8 mouse cellular contexts compared by ENCODE assay signal in genomic region chr14:75828866-75829806, GRCm38 (mm10). TPM values are rescaled to one million over a fixed set of nuclear protein-coding genes. Genes with fewer than 3 reads are reported as not detected.
DNase-seq lines count a peak whose midpoint lies in the region; ATAC-seq and TF ChIP-seq lines count a peak whose summit lies in the region.

No protein-coding gene starts in this region.

- ATAC-seq in granulocyte monocyte progenitor cell, adult 5-6 weeks (replicated peaks; ENCODE audit: poor library complexity, severe bottlenecking) = peak; percentile 67
- no peak for ATAC-seq in intestine, postnatal 0 days

- WGBS in embryonic facial prominence, embryonic 10.5 days = 8% methylated on average over 32 of the region's 32 CpGs
- 7% methylated on average over 32 of the region's 32 CpGs for WGBS in intestine, postnatal 0 days
- 10% methylated on average over 32 of the region's 32 CpGs for WGBS in midbrain, embryonic 10.5 days

- H3K27me3 ChIP-seq in embryonic facial prominence, embryonic 10.5 days (replicated peaks; ENCODE audit: low read depth, poor library complexity, severe bottlenecking) = peaks cover 19% of the 10 kb centered on the region
- no peaks in the 10 kb centered on the region for H3K27me3 ChIP-seq in intestine, postnatal 0 days (replicated peaks; ENCODE audit: control insufficient read depth, insufficient read depth, low read length)
- peaks cover 24% of the 10 kb centered on the region for H3K27me3 ChIP-seq in midbrain, embryonic 10.5 days (ENCODE audit: low read depth, poor library complexity, severe bottlenecking)

- DNase-seq in adrenal gland, postnatal 10 days = peak; percentile 92
- peak; percentile 88 for DNase-seq in embryonic facial prominence, embryonic 10.5 days (ENCODE audit: low spot score)
- peak; percentile 83 to 90 for DNase-seq in left cerebral cortex, postnatal 36 days (ENCODE audit: low spot score in 2 of 2)
- peak; percentile 85 for DNase-seq in midbrain, embryonic 10.5 days (ENCODE audit: low spot score)
- DNase-seq in right cerebral cortex, postnatal 36 days (ENCODE audit: low spot score in 2 of 2) = peak; percentile 88 to 89
- DNase-seq in urinary bladder, postnatal 4 days (ENCODE audit: low spot score in 2 of 2) = peak; percentile 75 to 88

- TF ChIP-seq CTCF in intestine, postnatal 0 days (IDR thresholded peaks at IDR 0.05; ENCODE audit: low read depth) = peak; percentile 93

- H3K9me3 ChIP-seq in embryonic facial prominence, embryonic 10.5 days = no peaks in the 10 kb centered on the region
- H3K9me3 ChIP-seq in intestine, postnatal 0 days (ENCODE audit: control insufficient read depth) = no peaks in the 10 kb centered on the region
- no peaks in the 10 kb centered on the region for H3K9me3 ChIP-seq in midbrain, embryonic 10.5 days (replicated peaks)

- intact Hi-C loops in left cerebral cortex, postnatal 36 days (cut with DNase I) = loop anchor here (2.0 kb wide), 1 partner anchor 42 kb away; the partner anchor contains the start of gene Slc25a30

- H3K27ac ChIP-seq in embryonic facial prominence, embryonic 10.5 days (replicated peaks) = 0 out of 2 replicates have a peak overlapping the region, but pooled peaks have one; percentile 1
- no peak overlapping the region for H3K27ac ChIP-seq in intestine, postnatal 0 days (ENCODE audit: low read depth, low read length)
- H3K27ac ChIP-seq in midbrain, embryonic 10.5 days (replicated peaks) = no peak overlapping the region; the same call in 1 of the 2 replicates

- no peak overlapping the region for H3K9ac ChIP-seq in intestine, postnatal 0 days (ENCODE audit: low read depth, low read length)

- peaks cover 39% of the 10 kb centered on the region for H3K4me1 ChIP-seq in embryonic facial prominence, embryonic 10.5 days
- no peaks in the 10 kb centered on the region; the same call in 1 of the 2 replicates for H3K4me1 ChIP-seq in intestine, postnatal 0 days (replicated peaks; ENCODE audit: control insufficient read depth, insufficient read depth, low read length)
- peaks cover 32% of the 10 kb centered on the region for H3K4me1 ChIP-seq in midbrain, embryonic 10.5 days

- peak overlapping the region; percentile 53 for H3K4me3 ChIP-seq in embryonic facial prominence, embryonic 10.5 days
- peak overlapping the region; percentile 17 for H3K4me3 ChIP-seq in intestine, postnatal 0 days (ENCODE audit: low read depth, low read length)
- peak overlapping the region; percentile 49 for H3K4me3 ChIP-seq in midbrain, embryonic 10.5 days

- no peaks in the 10 kb centered on the region for H3K36me3 ChIP-seq in embryonic facial prominence, embryonic 10.5 days (replicated peaks)
- H3K36me3 ChIP-seq in intestine, postnatal 0 days (ENCODE audit: control insufficient read depth, insufficient read depth) = no peaks in the 10 kb centered on the region
- H3K36me3 ChIP-seq in midbrain, embryonic 10.5 days = no peaks in the 10 kb centered on the region

- peak overlapping the region; percentile 55 for H3K4me2 ChIP-seq in intestine, postnatal 0 days (replicated peaks; ENCODE audit: low read depth)

RNA-seq across cellular contexts. Expression of gene Tpt1, which starts 15.8 kb away (rescaled TPM):
- total RNA-seq in adrenal gland, postnatal 10 days (2021) = 1,000 to 10,000 TPM; 3,217 to 3,266 TPM
- polyA plus RNA-seq in embryonic facial prominence, embryonic 10.5 days (2016; fragmentation: Nextera tagmentation; extraction: Ambion mirVana) = 832 and 862 TPM in 2 replicates
- total RNA-seq in granulocyte monocyte progenitor cell, adult 5-6 weeks (2014; fragmentation: Nextera tagmentation) = 4,580 and 4,737 TPM in 2 replicates
- 844 and 942 TPM in 2 replicates for total RNA-seq in granulocyte monocyte progenitor cell, adult 5-6 weeks (2017)
- 1,212 and 1,295 TPM in 2 replicates for polyA plus RNA-seq in intestine, postnatal 0 days (2015; fragmentation: Nextera tagmentation; extraction: Ambion mirVana)
- total RNA-seq in left cerebral cortex, postnatal 36 days (2021) = 100 to 1,000 TPM; 939 to 945 TPM
- 805 and 934 TPM in 2 replicates for polyA plus RNA-seq in midbrain, embryonic 10.5 days (2016; fragmentation: Nextera tagmentation; extraction: Ambion mirVana)

RNA-seq across cellular contexts. Expression of gene Slc25a30, which starts 42.3 kb away (rescaled TPM):
- total RNA-seq in adrenal gland, postnatal 10 days (2021) = 10 to 100 TPM; 35.2 to 50.6 TPM
- 7.0 and 7.1 TPM in 2 replicates for polyA plus RNA-seq in embryonic facial prominence, embryonic 10.5 days (2016; fragmentation: Nextera tagmentation; extraction: Ambion mirVana)
- total RNA-seq in granulocyte monocyte progenitor cell, adult 5-6 weeks (2014; fragmentation: Nextera tagmentation) = 15.4 and 26.2 TPM in 2 replicates
- total RNA-seq in granulocyte monocyte progenitor cell, adult 5-6 weeks (2017) = 16.0 and 20.5 TPM in 2 replicates
- polyA plus RNA-seq in intestine, postnatal 0 days (2015; fragmentation: Nextera tagmentation; extraction: Ambion mirVana) = 2.5 TPM in 2 replicates
- 10 to 100 TPM; 11.3 to 11.7 TPM for total RNA-seq in left cerebral cortex, postnatal 36 days (2021)
- 5.8 and 6.3 TPM in 2 replicates for polyA plus RNA-seq in midbrain, embryonic 10.5 days (2016; fragmentation: Nextera tagmentation; extraction: Ambion mirVana)
